Mouse (Mus musculus) left cerebral cortex, postnatal 4 days (tissue): ENCODE data around the gene C8b. TPM values are rescaled to one million over a fixed set of nuclear protein-coding genes. Genes with fewer than 3 reads are reported as not detected.

Experiments
- DNase-seq: peaks from one replicate; pipeline ENCODE4 v3.0.0-alpha.2; 2022
- intact Hi-C: fragments of 180-260 bp; cut with DNase I; formaldehyde crosslinking; loops from one replicate; pipeline ENCODE4 v1.15.1; 2025
- total RNA-seq, 2 experiments: library from RNA; stranded (reverse); gene quantifications; 2 replicates each; pipeline ENCODE4 v1.2.3; 2021

The C8b gene
- total RNA-seq, 2 experiments from 2014 or later, result 0.38 to 0.44 TPM

DNA sequence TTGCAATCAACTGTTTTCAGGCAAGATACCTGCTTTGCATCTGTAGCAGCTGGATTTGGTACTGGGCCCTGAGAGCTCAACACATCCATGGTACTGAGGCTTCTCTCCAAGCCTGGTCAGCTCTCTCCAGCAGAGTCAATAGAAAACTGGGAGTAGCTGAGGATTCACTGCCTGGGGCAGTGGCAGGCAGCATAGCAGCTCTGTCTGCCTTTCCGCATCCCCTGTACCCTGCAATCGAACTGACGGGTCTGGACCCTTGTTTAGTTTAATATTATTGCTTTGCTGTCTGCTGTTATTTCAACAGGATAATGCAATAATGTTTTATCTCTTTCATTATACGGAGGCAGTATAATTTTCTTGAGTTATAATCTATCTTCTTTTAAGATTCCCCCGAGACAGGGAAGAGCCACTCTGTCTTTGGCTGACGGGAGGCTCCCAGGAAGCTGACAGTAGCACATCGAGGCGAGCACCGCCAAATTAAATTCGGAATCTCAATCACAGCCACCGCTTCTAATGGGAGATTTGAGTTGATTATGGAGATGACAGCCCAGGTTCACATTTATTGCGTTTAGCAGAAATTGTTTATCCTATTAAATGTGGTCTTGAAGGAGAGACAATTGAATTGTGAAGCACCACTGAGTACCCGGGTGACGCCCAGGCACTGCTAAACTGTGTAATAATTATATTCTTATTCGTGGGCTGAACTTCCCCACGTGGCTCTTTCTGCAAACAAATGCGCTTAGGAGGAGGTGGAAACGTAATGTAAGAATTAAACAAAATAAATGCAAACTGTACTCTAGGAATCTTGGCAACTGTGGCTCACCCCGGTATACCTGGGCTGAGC lies 39.5 kb downstream of the C8b start:
- no peak for DNase-seq
- intact Hi-C loops, result no loop called here

DNA sequence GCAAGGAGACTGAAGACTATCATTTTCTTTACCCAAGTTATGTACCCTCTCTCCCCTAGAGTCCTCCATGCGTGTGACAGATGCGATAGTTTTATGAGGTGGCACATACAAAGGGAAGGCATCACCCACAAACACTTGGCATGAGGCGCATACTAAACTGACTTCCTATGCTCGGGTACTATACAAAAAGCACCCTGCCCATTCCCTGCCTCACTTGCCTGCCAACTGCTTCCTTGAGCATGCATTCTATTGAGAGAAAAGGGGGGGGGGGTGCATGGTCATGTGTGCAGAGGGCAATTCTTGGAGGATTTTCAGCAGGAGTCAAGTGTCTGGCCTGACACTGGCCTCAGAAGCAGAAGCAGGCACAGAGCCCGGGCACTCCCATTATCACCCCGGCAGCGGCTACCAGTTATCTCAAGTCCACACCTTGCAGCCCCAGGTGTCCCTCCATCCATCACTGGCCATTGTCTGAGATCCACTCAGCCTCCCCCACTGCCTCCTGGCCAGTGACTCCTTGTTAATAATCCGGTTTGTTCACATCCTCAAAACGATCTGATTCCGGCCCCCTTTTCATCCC lies 44.7 kb downstream of the C8b start:
- DNase-seq, result peak; percentile 16
- intact Hi-C loops, result no loop called here

DNA sequence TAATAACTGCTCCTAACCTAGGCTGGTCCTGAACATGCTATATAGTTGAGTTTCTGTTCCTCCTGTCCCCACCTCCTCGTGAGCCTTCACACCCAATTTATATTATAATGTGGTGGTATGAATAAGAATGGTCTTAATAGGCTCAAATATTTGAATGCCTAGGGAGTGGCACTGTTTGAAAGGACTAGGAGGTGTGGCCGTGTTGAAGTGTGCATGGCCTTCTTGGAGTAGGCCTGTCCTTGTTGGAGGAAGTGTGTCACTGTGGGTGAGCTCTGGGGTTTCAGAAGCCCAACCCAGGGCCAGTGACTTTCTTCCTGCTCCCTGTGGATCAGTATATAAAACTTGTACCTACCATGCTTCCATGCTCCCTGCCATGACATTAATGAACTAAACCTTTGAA lies 47.5 kb downstream of the C8b start:
- DNase-seq, result no peak

GRCm38 (mm10) chr4:104816519-104817232 lies 50.6 kb downstream of the C8b start:
- no peak for DNase-seq
- intact Hi-C loops, result no loop called here

More for the DNA sequence above, 47.5 kb downstream of the C8b start:
- intact Hi-C loops, result no loop called here

GRCm38 (mm10) chr4:104817509-104817908 lies 51.4 kb downstream of the C8b start:
- intact Hi-C loops, result no loop called here
- DNase-seq, result no peak

DNA sequence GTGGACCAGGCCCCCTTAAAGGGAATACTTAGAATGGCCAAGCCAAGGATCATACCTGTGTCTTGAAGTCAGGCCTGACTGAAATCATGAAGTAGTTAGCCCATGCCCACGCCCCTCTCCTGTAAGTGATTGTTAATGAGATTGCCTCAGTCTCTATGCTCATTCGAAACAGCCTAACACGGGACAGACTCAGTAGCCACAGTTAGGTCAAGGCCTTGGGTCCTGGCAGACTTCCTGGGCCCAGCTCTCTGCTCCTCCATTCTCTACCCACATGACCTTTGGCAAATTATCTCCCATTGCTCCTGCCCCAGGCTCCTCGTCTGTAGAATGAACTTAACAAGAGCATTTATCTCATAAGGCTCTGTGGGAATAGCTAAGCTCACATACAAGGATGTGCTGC lies 52.9 kb downstream of the C8b start:
- intact Hi-C loops, result no loop called here
- no peak for DNase-seq

- no peak for DNase-seq
- intact Hi-C loops, result no loop called here
These were observed 53.8 kb downstream of the C8b start for GRCm38 (mm10) chr4:104819891-104820290.

GRCm38 (mm10) chr4:104823597-104824101 lies 57.5 kb downstream of the C8b start:
- intact Hi-C loops, result no loop called here

GRCm38 (mm10) chr4:104824381-104825077 lies 58.4 kb downstream of the C8b start:
- no peak for DNase-seq
- intact Hi-C loops, result no loop called here

More at GRCm38 (mm10) chr4:104823597-104824101, 57.5 kb downstream of the C8b start:
- DNase-seq, result no peak

GRCm38 (mm10) chr4:104828939-104829338 lies 62.8 kb downstream of the C8b start:
- peak; percentile 43 for DNase-seq
- intact Hi-C loops, result no loop called here

DNA sequence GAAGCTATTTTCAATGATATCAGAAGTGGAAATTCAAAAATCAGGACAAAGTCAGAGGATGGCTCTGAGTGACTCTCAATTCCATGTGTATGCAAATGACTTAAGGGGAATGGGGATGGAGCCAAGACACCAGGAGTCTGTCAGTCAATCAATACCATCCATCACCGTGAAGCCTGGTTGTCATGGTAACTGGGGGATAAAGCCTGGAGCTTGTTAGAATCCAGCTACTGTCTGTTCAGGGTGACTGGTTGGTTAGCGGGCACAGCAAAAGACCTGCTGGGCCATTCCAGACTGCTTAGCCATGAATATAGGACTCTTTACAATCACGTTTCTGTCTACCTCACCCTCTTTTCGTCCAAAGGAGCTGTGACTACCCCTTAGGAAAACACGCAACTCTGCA lies 69.0 kb downstream of the C8b start:
- intact Hi-C loops, result no loop called here
- no peak for DNase-seq

DNA sequence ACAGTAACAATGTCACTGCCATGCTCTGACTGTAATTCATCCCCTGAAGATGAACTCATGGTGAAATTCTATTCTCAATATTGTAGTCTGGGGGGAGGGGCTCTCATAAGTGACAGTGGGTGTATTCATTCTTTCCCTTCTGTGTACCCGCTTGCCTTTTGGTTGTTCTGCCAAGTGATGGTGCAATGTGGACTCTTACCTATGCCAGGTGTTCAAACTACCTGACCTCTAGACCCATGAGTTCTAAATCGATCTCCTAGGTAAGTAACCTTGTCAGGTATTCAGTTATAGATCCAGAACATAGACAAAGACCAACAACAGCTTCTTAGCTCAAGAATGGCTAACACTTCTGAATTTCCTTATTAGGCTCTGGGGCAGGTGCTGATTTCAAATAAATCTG lies 72.2 kb downstream of the C8b start:
- intact Hi-C loops, result no loop called here
- DNase-seq, result no peak

GRCm38 (mm10) chr4:104842204-104842603 lies 76.1 kb downstream of the C8b start:
- DNase-seq, result no peak
- intact Hi-C loops, result no loop called here

- intact Hi-C loops, result no loop called here
- DNase-seq, result no peak
These were observed 77.4 kb downstream of the C8b start for GRCm38 (mm10) chr4:104843546-104843945.

Other genes with a start within 250 kb of the C8b start
- not detected for gene Gm17662, start 91.0 kb downstream of the C8b start, total RNA-seq
- not detected for gene C8a, start 110.1 kb downstream of the C8b start, total RNA-seq
- under 1 TPM; 0.50 to 0.74 TPM for gene Fyb2, start 147.1 kb downstream of the C8b start, total RNA-seq